Mouse (Mus musculus) mouse embryonic stem cell (cell line): ENCODE measurements around the gene 9930021J03Rik.

ENCODE experiments used
- in situ Hi-C, 2 experiments: fragments of 300-500 bp; cut with MboI; formaldehyde crosslinking; loops; 1 replicate in 1 of 2; 3 replicates in 1 of 2; pipeline ENCODE4 v1.14.3; 2019 to 2020; ENCODE audit warnings: low sequenced_read_pairs in 2 of 2, low pct_unique_long_range_greater_than_20kb in 1 of 2, mixed read lengths in 1 of 2; ENCODE audit not compliant: unreplicated experiment in 1 of 2

Gene 9930021J03Rik

GRCm38 (mm10) chr19:29708003-29708402 lies 97.8 kb downstream of the 9930021J03Rik start:
- in situ Hi-C loops = no loop called here

- in situ Hi-C loops = no loop called here
These were observed 98.4 kb downstream of the 9930021J03Rik start for GRCm38 (mm10) chr19:29707314-29707898.

GRCm38 (mm10) chr19:29704436-29704835 lies 101.4 kb downstream of the 9930021J03Rik start:
- in situ Hi-C loops = no loop called here

GRCm38 (mm10) chr19:29701707-29702106 lies 104.1 kb downstream of the 9930021J03Rik start:
- in situ Hi-C loops = no loop called here

GRCm38 (mm10) chr19:29697245-29697874 lies 108.4 kb downstream of the 9930021J03Rik start, which contains the start of gene Mlana:
Gene Mlana, plus strand, starts transcription at chr19:29697824.
- in situ Hi-C loops = no loop called here

GRCm38 (mm10) chr19:29696840-29697239 lies 108.9 kb downstream of the 9930021J03Rik start:
- in situ Hi-C loops = no loop called here

- in situ Hi-C loops = no loop called here
These were observed 109.5 kb downstream of the 9930021J03Rik start for GRCm38 (mm10) chr19:29696309-29696708.

GRCm38 (mm10) chr19:29695071-29695470 lies 110.7 kb downstream of the 9930021J03Rik start:
- in situ Hi-C loops = no loop called here

GRCm38 (mm10) chr19:29683844-29684540 lies 121.8 kb downstream of the 9930021J03Rik start:
- in situ Hi-C loops = no loop called here

- in situ Hi-C loops = no loop called here
These were observed 125.3 kb downstream of the 9930021J03Rik start for GRCm38 (mm10) chr19:29680182-29681152.

GRCm38 (mm10) chr19:29678181-29678778 lies 127.5 kb downstream of the 9930021J03Rik start:
- in situ Hi-C loops = no loop called here

- in situ Hi-C loops = no loop called here
These were observed 129.2 kb downstream of the 9930021J03Rik start for GRCm38 (mm10) chr19:29676479-29677193.

- in situ Hi-C loops = no loop called here
These were observed 130.2 kb downstream of the 9930021J03Rik start for GRCm38 (mm10) chr19:29675562-29676078.

- in situ Hi-C loops = no loop called here
These were observed 130.8 kb downstream of the 9930021J03Rik start for GRCm38 (mm10) chr19:29674946-29675345.

- in situ Hi-C loops = no loop called here
These were observed 133.1 kb downstream of the 9930021J03Rik start for GRCm38 (mm10) chr19:29672660-29673059.

GRCm38 (mm10) chr19:29671160-29671559 lies 134.6 kb downstream of the 9930021J03Rik start:
- in situ Hi-C loops = no loop called here

- in situ Hi-C loops = no loop called here
These were observed 135.5 kb downstream of the 9930021J03Rik start for GRCm38 (mm10) chr19:29670247-29670646.
